Mouse (Mus musculus) cerebellum, adult 2 months (tissue): Measurements from ENCODE around the gene Sertad4.

ENCODE experiments used
- CTCF ChIP-seq: fragments of 200-500 bp; IDR thresholded peaks from 2 replicates; pipeline ENCODE4 v1.5.1; 2011; ENCODE audit warnings: low read depth, mild to moderate bottlenecking, control low read depth, low read length, moderate library complexity, borderline replicate concordance; ENCODE audit not compliant: insufficient read depth
- POLR2A ChIP-seq: fragments of 200-500 bp; IDR thresholded peaks from 2 replicates; pipeline ENCODE4 v1.6.1; 2011; ENCODE audit warnings: low read length, control low read depth, borderline replicate concordance; ENCODE audit not compliant: insufficient read depth

DNA sequence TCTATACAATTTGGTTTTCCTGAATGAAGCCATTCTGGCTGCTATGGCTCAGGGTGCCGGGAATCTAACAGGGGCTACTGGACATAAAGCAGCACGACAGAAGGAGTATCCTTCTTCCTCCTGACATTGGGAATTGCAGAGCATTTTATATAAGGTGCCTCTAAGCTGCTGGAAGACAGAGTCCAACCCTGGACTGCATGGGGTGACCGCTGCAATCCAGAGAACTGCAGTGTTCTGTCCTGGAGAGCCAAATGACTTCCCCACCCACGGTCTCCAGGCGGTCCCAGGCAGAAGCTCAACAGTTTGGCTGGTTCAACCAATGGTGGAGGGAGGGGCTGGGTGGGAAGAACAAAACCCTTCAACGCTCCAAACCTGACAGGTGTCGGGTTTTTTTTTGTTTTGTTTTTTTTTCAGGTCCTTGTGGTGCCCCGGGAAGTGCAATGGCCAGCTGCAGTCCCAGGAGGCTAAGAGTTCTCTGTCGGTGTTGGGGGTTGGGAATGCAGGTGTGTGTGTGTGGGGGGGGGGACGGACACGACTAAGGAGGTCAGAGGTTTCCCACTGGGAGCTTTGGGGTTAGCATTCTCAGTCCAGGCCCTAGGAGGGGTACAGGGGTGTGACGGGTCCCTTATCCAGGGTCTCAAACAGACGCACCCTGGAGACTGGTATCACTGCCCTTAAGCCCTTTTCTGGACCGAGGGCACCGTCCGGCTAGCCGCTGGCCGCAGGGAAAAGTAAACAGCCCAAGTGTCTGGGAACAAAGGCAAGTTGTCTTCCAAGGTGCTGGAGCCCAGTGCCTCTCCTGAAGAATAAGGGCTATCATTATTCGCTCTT lies 1.4 kb downstream of the Sertad4 start:
- no peak for TF ChIP-seq CTCF
- no peak for TF ChIP-seq POLR2A
